Mouse (Mus musculus) erythroid progenitor cell, adult 5-6 weeks (primary cell): ENCODE results near the gene Sp3. TPM values are rescaled to one million over a fixed set of nuclear protein-coding genes. Genes with fewer than 3 reads are reported as not detected.

Experiments used
- total RNA-seq, 2 experiments: library from RNA; stranded (forward) in 1 of 2; stranded (reverse) in 1 of 2; fragments of 150-400 nt in 1 of 2; fragments of 186-747, 209-891 nt in 1 of 2; gene quantifications; 2 replicates each; pipeline versions ENCODE4 v1.2.3 to v1.2.4; 2015 to 2017; ENCODE audit warnings: low replicate concordance in 2 of 2

The Sp3 gene
- total RNA-seq, 2 experiments from 2014 or later: 216 to 249 TPM

Other genes with a start within 250 kb of the Sp3 start
- gene Gm11084, start 6.3 kb upstream of the Sp3 start, total RNA-seq (2015; ENCODE audit: low replicate concordance): not detected in 2 replicates
- gene Gm11084, start 6.3 kb upstream of the Sp3 start, total RNA-seq (2017; ENCODE audit: low replicate concordance): not detected in 2 replicates
- 28.9 and 46.5 TPM in 2 replicates for gene Ola1, start 238.5 kb upstream of the Sp3 start, total RNA-seq (2015; ENCODE audit: low replicate concordance)
- 25.9 and 44.2 TPM in 2 replicates for gene Ola1, start 238.5 kb upstream of the Sp3 start, total RNA-seq (2017; ENCODE audit: low replicate concordance)